Mouse (Mus musculus) forebrain, embryonic 12.5 days (tissue): Measurements from ENCODE around the gene Trarg1. TPM values are rescaled to one million over a fixed set of nuclear protein-coding genes. Genes with fewer than 3 reads are reported as not detected.

Experiments
- ATAC-seq: fragments of 200-750 bp; cut with Nextera tagmentation; 2 replicates; pipeline ENCODE4 v1.8.0; 2017; ENCODE audit warnings: moderate TSS enrichment; ENCODE audit not compliant: low FRiP score
- H3K27ac ChIP-seq: fragments of 300-500 bp; sonication (generic); 2 replicates; pipeline ENCODE4 v1.5.1; 2016; ENCODE audit warnings: mild to moderate bottlenecking
- H3K27me3 ChIP-seq: fragments of 300-500 bp; sonication (generic); 2 replicates; pipeline ENCODE4 v1.6.1; 2016; ENCODE audit warnings: mild to moderate bottlenecking
- H3K36me3 ChIP-seq: fragments of 300-500 bp; sonication (generic); replicated peaks from 2 replicates; pipeline ENCODE4 v1.6.1; 2016; ENCODE audit warnings: mild to moderate bottlenecking
- H3K4me1 ChIP-seq: fragments of 300-500 bp; sonication (generic); 2 replicates; pipeline ENCODE4 v1.6.1; 2016
- H3K4me2 ChIP-seq: fragments of 300-500 bp; sonication (generic); 2 replicates; pipeline ENCODE4 v1.6.1; 2016; ENCODE audit warnings: mild to moderate bottlenecking, moderate library complexity
- H3K4me3 ChIP-seq: fragments of 300-500 bp; sonication (generic); replicated peaks from 2 replicates; pipeline ENCODE4 v1.5.1; 2016; ENCODE audit warnings: mild to moderate bottlenecking
- H3K9ac ChIP-seq: fragments of 300-500 bp; sonication (generic); 2 replicates; pipeline ENCODE4 v1.6.1; 2016; ENCODE audit warnings: mild to moderate bottlenecking
- H3K9me3 ChIP-seq: fragments of 300-500 bp; sonication (generic); 2 replicates; pipeline ENCODE4 v1.6.1; 2016
- WGBS: fragments of 180-500 bp; shearing (Covaris S2); methylation state at CpG from one replicate; pipeline ENCODE4 v1.1.7; 2016; 5-methylcytosine and 5-hydroxymethylcytosine counted together
- polyA plus RNA-seq: library from polyadenylated mRNA; unstranded; fragments of >200 nt; fragmentation: Nextera tagmentation; extraction: Ambion mirVana; gene quantifications from 2 replicates; pipeline ENCODE4 v1.2.1, GENCODE M21; 2016

Trarg1 gene
- polyA plus RNA-seq, 1 experiment from 2014 or later, result not detected

DNA sequence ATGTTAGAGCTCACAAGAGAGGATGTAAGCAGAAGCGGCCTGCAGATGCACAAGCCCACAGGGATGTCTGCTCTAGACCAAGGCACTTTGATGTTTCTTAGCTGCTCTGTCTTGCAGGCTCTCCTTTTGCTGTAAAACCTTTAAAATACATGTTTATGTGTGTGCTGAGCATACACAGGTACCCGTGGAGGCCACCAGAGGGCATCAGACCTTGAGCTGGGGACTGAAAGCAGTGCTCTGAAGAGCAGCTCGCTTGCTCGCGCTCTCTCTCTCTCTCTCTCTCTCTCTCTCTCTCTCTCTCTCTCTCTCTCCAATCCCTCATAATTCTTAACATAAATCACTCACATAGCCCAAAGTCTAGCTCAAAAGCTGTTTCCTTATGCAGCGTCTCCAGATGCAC lies 59.5 kb downstream of the Trarg1 start:
- WGBS, result 77% methylated on average over 6 of the region's 6 CpGs
- no peak for ATAC-seq

GRCm38 (mm10) chr11:76742511-76742910 lies 62.9 kb downstream of the Trarg1 start:
- Histone ChIP-seq H3K27ac (no peak overlapping the region), H3K9me3 (no peaks in the 10 kb centered on the region), H3K4me3 (no peak overlapping the region), H3K27me3 (no peaks in the 10 kb centered on the region), H3K4me1 (no peaks in the 10 kb centered on the region), H3K36me3 (peaks cover 37% of the 10 kb centered on the region), H3K9ac (no peak overlapping the region), H3K4me2 (no peak overlapping the region)
- ATAC-seq, result no peak
- WGBS, result 97% methylated on average over 7 of the region's 7 CpGs

More for the DNA sequence above, 59.5 kb downstream of the Trarg1 start:
- peaks cover 4% of the 10 kb centered on the region; the same call in 1 of the 2 replicates for H3K4me1 ChIP-seq
- H3K27ac ChIP-seq, result no peak overlapping the region
- no peak overlapping the region for H3K4me3 ChIP-seq
- no peaks in the 10 kb centered on the region for H3K27me3 ChIP-seq
- H3K9ac ChIP-seq, result no peak overlapping the region
- H3K4me2 ChIP-seq, result no peak overlapping the region
- no peaks in the 10 kb centered on the region for H3K9me3 ChIP-seq
- H3K36me3 ChIP-seq, result peaks cover 29% of the 10 kb centered on the region

DNA sequence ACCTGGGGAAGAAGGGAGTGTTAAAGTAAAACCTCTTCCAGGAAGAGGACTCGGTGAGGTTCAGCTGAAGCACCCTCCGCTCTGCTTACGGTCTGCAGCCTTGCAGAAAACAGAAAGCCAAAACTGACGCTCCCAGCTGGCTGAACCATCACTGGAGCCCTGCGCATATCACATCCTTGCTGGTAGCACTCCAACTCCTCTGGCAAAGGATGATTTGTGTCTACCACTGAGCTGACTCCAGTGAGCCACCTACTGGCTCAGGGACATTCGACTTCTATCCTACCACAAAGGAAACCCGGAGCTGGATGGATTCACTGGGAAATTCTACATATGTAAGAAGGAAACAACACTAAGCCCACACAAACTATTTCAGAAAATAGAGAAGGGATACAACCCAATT lies 64.9 kb downstream of the Trarg1 start:
- Histone ChIP-seq H3K4me1 (no peaks in the 10 kb centered on the region), H3K9ac (no peak overlapping the region), H3K36me3 (peaks cover 53% of the 10 kb centered on the region), H3K27me3 (no peaks in the 10 kb centered on the region), H3K27ac (no peak overlapping the region), H3K9me3 (no peaks in the 10 kb centered on the region), H3K4me2 (no peak overlapping the region), H3K4me3 (no peak overlapping the region)
- ATAC-seq, result no peak
- 79% methylated on average over 7 of the region's 7 CpGs for WGBS

DNA sequence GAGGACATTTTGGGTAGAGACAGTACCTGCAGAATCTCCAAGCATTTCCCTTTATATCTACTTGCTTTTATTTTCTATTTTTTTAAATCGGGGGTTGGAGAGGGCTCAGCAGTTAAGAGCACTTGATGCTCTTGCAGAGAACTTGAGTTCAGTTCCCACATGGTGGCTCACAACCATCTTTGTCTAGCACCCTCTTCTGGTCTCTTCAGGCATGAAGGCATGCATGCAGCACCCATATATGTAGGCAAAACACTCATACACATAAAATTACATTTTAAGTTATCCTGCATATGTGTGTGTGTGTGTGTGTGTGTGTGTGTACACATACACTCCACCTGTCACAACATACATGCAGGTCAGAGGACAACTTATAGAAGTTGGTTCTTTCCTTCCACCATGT lies 66.3 kb downstream of the Trarg1 start:
- Histone ChIP-seq H3K4me3 (no peak overlapping the region), H3K27me3 (no peaks in the 10 kb centered on the region), H3K27ac (no peak overlapping the region), H3K36me3 (peaks cover 66% of the 10 kb centered on the region), H3K9ac (no peak overlapping the region), H3K4me1 (no peaks in the 10 kb centered on the region), H3K4me2 (no peak overlapping the region), H3K9me3 (no peaks in the 10 kb centered on the region)
- ATAC-seq, result no peak
- WGBS, result 93% methylated on average over 1 of the region's 1 CpGs

Other genes starting within 250 kb of the Trarg1 start
- 73.4 and 77.7 TPM in 2 replicates for gene Abr, start 57.5 kb upstream of the Trarg1 start, polyA plus RNA-seq
- gene Bhlha9, start 7.3 kb upstream of the Trarg1 start, polyA plus RNA-seq, result not detected in 2 replicates
- 29.7 and 31.9 TPM in 2 replicates for gene Gosr1, start 83.8 kb downstream of the Trarg1 start, polyA plus RNA-seq
- 11.7 and 13.2 TPM in 2 replicates for gene Cpd, start 167.2 kb downstream of the Trarg1 start, polyA plus RNA-seq
- not detected in 2 replicates for gene Tmigd1, start 222.4 kb downstream of the Trarg1 start, polyA plus RNA-seq
- 175 and 180 TPM in 2 replicates for gene Blmh, start 245.0 kb downstream of the Trarg1 start, polyA plus RNA-seq